Mouse (Mus musculus): ENCODE data around the gene Oxt. TPM values are rescaled to one million over a fixed set of nuclear protein-coding genes. Genes with fewer than 3 reads are reported as not detected.

The Oxt gene
- polyA plus RNA-seq (2012; rRNA removed): 0.28 TPM in 1 of 2 replicates, not detected in the other

GRCm38 (mm10) chr2:130575873-130576272 lies at the start of gene Oxt:
Oxt (plus strand) TSS chr2:130576173.

GRCm38 (mm10) chr2:130563212-130564055 lies 12.5 kb upstream of the Oxt start, which contains the start of gene Mrps26:
Mrps26 (plus strand) TSS chr2:130563742.

DNA sequence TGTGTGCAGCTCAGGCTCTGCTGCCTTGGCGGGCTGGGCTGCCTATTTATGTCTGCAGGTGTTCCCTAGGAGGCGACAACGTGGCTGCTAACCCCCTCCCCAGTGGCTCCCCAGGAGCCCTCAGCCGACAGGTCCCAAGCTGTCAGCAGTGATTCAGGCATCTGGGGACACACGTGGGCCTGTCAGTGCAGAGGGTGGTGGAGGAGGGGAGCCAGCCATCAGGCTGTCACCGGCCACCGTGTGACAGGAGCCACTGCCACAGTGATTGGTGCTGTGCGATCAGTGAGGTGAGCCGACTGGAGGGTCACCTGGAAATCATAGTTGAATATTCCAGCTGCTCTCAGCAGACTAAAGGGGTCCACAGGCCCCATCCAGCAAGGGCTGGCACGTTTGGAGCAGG lies 6.6 kb downstream of the Oxt start, which contains the start of gene Avp:
TSS of gene Avp (minus strand) at position 3 of the 400 bp plus-strand sequence.

Other genes with a start within 250 kb of the Oxt start
- 2.1 TPM in 2 replicates for gene Cpxm1, start 178.6 kb upstream of the Oxt start, polyA plus RNA-seq (2012; rRNA removed)
- not detected in 2 replicates for gene Gm28372, start 170.9 kb upstream of the Oxt start, polyA plus RNA-seq (2012; rRNA removed)
- not detected in 2 replicates for gene 1700020A23Rik, start 170.9 kb upstream of the Oxt start, polyA plus RNA-seq (2012; rRNA removed)
- gene Tmem239, start 169.7 kb upstream of the Oxt start, polyA plus RNA-seq (2012; rRNA removed): not detected in 2 replicates
- gene Vps16, start 151.8 kb upstream of the Oxt start, polyA plus RNA-seq (2012; rRNA removed): 40.9 and 53.4 TPM in 2 replicates
- 19.3 and 27.3 TPM in 2 replicates for gene Pced1a, start 151.5 kb upstream of the Oxt start, polyA plus RNA-seq (2012; rRNA removed)
- 41.5 and 43.6 TPM in 2 replicates for gene Ptpra, start 125.9 kb upstream of the Oxt start, polyA plus RNA-seq (2012; rRNA removed)
- gene Mrps26, start 12.4 kb upstream of the Oxt start, polyA plus RNA-seq (2012; rRNA removed): 96.1 and 98.1 TPM in 2 replicates
- not detected in 2 replicates for gene Avp, start 6.4 kb downstream of the Oxt start, polyA plus RNA-seq (2012; rRNA removed)
- gene Fastkd5, start 53.9 kb downstream of the Oxt start, polyA plus RNA-seq (2012; rRNA removed): 1.1 TPM in 2 replicates
- gene Ubox5, start 53.9 kb downstream of the Oxt start, polyA plus RNA-seq (2012; rRNA removed): 5.7 TPM in 2 replicates
- 61.8 and 69.8 TPM in 2 replicates for gene Lzts3, start 66.6 kb downstream of the Oxt start, polyA plus RNA-seq (2012; rRNA removed)
- 73.1 and 112 TPM in 2 replicates for gene Ddrgk1, start 88.5 kb downstream of the Oxt start, polyA plus RNA-seq (2012; rRNA removed)
- 23.8 and 25.9 TPM in 2 replicates for gene Itpa, start 91.4 kb downstream of the Oxt start, polyA plus RNA-seq (2012; rRNA removed)
- 0.83 and 1.2 TPM in 2 replicates for gene Slc4a11, start 121.3 kb downstream of the Oxt start, polyA plus RNA-seq (2012; rRNA removed)

Data from colon, adult 2 months (tissue).